Mouse (Mus musculus): ENCODE data around the gene Slc17a2. TPM values are rescaled to one million over a fixed set of nuclear protein-coding genes. Genes with fewer than 3 reads are reported as not detected.
"Not testable (repeated sequence)": the region's sequence is repeated elsewhere in the genome, so short reads cannot be mapped to it uniquely, and the experiment has no call there.

Gene Slc17a2
- total RNA-seq (2018; cell fraction: chromatin; rRNA removed): not detected
- total RNA-seq (2018; cell fraction: cytosol; rRNA removed): not detected
- total RNA-seq (2018; cell fraction: nucleus; rRNA removed): not detected
- polyA plus RNA-seq (2018): not detected in 3 replicates

DNA sequence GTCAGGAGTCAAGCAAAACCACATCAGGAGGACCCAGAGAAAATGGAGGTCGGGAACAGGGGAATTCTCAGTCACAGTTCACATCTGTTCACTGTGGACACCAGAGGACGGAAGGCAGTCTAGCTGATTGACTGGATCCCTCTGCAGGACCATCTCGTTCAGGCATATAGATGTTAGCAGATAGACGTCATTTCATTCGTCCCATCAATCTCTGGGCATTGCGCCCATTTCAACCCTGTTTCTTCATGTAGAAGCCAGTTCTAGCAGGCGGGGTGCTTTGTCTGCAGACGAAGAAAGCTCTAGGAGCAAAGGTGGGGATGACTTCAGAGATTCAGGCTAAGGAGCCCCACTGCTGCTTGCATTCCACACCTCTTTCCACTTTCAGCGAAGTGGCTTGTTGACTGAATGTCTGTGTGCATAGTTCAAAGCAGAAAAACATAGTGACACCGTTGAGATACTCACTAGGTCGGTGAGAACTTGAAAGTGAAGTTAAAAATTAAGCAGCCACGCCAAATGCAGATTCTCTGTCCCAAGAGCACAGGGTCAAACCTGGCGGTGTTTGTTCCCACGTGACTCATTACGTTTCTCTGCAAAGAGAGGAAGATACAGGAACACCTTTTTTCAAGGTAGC, at the start of gene Slc17a2:
Gene Slc17a2, plus strand, starts transcription at position 572 of the 631 bp plus-strand sequence.
- 95% methylated on average over 15 of the region's 15 CpGs for WGBS (ENCODE audit: missing documents)
- H3K4me3 ChIP-seq (ENCODE audit: inconsistent target): no peak within 1 kb of the TSS
- H3K27ac ChIP-seq: no peak within 1 kb of the TSS
- no peaks in the 10 kb centered on the region for H3K79me2 ChIP-seq (ENCODE audit: inconsistent target)
- H3K36me3 ChIP-seq (ENCODE audit: inconsistent target): no peaks in the 10 kb centered on the region

DNA sequence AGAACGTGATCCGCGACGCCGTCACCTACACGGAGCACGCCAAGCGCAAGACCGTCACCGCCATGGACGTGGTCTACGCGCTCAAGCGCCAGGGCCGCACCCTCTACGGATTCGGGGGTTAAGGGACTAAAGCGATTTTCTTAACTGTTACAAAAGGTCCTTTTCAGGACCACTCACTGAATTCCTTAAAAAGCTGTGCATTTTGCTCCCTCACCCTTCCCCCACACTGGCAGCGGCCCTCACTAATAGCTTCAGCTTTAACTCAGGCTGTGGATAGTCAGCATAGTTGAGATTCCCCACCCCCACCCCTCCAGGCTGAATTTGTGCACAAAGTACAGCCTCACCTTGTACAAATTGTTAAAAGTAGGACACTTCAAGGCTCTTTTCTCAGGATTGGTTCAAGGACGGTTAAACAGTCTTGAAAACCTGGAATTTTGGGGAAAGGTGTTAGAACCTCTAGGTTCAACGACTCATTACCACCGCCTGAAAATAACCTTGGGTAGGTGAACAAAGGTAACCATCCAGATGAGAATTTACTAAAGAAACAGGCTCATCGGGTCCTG, 49.5 kb upstream of the Slc17a2 start:
- WGBS (ENCODE audit: missing documents): 5% methylated on average over 12 of the region's 23 CpGs

DNA sequence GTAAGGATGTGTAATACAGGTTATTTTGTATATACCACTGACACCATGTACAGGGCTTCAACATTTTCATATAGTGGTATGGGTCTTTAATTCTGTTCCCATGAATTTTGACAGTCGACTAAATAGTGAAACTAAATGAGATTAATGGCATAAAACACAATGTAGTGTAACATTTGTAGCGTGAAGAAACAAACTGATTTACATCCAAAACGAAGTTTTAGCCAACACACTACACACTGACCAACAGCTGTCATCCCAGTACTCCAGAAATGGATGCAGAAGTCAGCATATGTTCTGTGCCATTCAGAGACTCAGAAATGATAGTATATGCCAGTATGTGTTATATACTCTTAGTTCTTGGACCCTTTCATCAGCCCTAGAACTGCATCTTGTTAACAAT, 48.9 kb upstream of the Slc17a2 start:
- no peak overlapping the region for H3K27ac ChIP-seq
- H3K36me3 ChIP-seq (ENCODE audit: inconsistent target): no peaks in the 10 kb centered on the region
- H3K4me3 ChIP-seq (ENCODE audit: inconsistent target): no peak overlapping the region; the same call in 1 of the 2 replicates
- 40% methylated on average over 3 of the region's 3 CpGs for WGBS (ENCODE audit: missing documents)
- H3K79me2 ChIP-seq (ENCODE audit: inconsistent target): no peaks in the 10 kb centered on the region

More for the DNA sequence above, 49.5 kb upstream of the Slc17a2 start:
- Histone ChIP-seq H3K36me3 (ENCODE audit: inconsistent target) (no peaks in the 10 kb centered on the region), H3K79me2 (ENCODE audit: inconsistent target) (no peaks in the 10 kb centered on the region), H3K4me3 (ENCODE audit: inconsistent target) (peak overlapping the region; percentile 16), H3K27ac (peak overlapping the region; percentile 57)

DNA sequence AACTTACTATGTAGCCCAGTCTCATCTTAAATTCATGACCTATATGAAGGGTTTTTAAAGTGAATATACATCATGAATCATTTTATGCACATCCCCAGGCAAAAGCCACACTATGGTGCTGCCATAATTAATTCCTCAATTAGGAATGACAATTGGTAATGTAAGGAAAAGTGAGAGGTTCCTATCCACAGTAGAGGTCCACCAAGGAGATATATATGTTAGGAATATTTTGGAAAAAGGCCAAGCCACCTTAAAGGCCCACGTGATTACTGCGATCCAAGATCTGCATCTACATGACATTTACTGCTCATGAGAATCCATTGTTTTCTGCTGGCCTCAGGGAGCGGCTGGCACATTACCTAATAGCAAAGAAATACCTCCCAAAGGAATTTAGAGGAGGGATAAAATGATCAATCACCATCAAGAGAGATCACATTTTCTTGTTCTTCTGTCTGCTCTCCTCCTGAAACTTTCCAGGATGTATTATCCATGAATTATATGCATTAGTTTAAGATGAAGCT, 47.5 kb upstream of the Slc17a2 start:
- no peaks in the 10 kb centered on the region for H3K79me2 ChIP-seq (ENCODE audit: inconsistent target)
- no peak overlapping the region for H3K4me3 ChIP-seq (ENCODE audit: inconsistent target)
- no peak overlapping the region for H3K27ac ChIP-seq
- no peaks in the 10 kb centered on the region for H3K36me3 ChIP-seq (ENCODE audit: inconsistent target)
- WGBS (ENCODE audit: missing documents): 89% methylated on average over 3 of the region's 3 CpGs

DNA sequence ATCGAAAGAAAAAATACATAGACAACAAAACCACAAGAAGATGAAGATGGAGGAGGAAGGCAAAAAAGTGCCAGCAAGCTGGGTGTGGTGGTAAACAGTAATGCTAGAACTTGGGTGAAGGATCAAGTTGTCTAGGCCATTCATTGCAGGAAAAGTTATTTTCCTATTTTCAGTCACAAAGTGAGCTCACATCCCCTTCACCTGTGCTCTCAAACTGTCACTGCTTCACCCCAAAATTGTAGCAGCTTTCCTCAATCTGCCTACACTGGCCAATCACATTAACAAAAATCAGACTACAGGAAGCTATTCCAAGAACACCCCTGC, 46.9 kb upstream of the Slc17a2 start:
- Histone ChIP-seq H3K4me3 (ENCODE audit: inconsistent target) (peak overlapping the region; percentile 26; the same call in 1 of the 2 replicates), H3K79me2 (ENCODE audit: inconsistent target) (no peaks in the 10 kb centered on the region), H3K27ac (peak overlapping the region; percentile 62), H3K36me3 (ENCODE audit: inconsistent target) (no peaks in the 10 kb centered on the region)
- WGBS (ENCODE audit: missing documents): 20% methylated on average over 1 of the region's 1 CpGs

DNA sequence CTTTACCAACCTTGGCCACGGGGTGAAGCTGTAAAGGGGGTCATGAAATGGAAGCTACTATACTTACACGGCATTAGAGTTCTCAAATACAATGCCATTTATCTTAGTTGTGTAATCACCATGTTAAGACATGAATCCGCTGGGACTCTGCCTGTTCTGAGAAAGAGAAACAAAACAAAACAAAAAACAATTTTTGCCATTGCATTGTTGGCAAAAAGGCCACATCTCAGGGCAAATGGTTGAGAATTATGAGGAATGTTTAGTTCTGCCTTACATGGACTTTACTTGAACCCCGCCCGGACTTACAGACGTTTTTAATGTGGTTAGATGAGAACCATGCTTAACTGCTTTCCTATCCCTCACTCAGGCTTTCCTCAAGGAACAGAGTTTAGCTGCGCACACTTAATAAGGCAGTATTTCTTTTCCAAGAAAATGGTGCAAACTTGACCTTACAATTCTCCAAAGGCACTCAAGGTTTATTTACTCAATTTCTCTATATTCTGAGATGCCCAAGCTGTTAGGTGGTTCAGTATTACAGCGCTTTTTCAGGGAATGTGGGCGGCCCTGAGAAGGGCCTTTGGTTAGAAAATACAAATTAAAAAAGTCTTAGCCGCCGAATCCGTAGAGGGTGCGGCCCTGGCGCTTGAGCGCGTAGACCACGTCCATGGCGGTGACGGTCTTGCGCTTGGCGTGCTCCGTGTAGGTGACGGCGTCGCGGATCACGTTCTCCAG, 46.4 kb upstream of the Slc17a2 start:
- WGBS (ENCODE audit: missing documents): 3% methylated on average over 13 of the region's 27 CpGs
- no peaks in the 10 kb centered on the region for H3K36me3 ChIP-seq (ENCODE audit: inconsistent target)
- peak overlapping the region; percentile 26 for H3K4me3 ChIP-seq (ENCODE audit: inconsistent target)
- peak overlapping the region; percentile 62 for H3K27ac ChIP-seq
- no peaks in the 10 kb centered on the region for H3K79me2 ChIP-seq (ENCODE audit: inconsistent target)

DNA sequence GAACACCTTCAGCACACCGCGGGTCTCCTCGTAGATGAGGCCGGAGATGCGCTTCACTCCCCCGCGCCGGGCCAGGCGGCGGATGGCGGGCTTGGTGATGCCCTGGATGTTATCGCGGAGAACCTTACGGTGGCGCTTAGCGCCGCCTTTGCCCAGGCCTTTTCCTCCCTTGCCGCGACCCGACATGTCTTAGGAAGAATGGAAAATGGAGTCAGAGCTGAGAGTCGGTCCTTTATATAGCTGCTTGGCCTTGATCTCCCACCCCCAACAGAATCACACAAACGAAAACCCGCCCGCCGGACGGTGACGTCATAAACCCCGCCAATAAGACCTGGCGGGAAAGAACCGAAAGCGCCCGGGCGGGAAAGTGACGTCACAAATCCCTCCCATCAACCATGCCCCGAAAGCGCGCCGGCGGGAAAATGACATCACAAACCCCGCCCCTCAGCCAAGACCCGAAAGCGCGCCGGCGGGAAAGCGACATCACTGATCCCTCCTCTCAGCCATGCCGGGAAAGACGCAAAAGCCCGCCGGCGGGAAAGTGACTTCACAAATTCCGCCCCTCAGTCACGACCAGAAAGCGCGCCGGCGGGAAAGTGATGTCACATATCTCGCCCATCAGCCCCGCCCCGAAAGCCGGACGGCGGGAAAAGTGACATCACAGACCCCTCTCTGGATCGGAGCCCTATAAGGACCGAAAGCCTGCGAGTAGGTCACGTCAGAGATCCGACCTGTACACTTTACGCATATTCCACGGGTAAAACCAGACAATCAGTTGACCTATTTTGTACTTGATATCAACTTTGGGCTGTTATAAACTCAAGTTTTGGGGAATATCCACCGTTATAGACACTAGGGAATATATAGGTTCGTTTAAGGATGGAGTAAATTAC, 45.6 kb upstream of the Slc17a2 start, which contains the start of gene Hist1h4a:
Gene Hist1h4a, minus strand, starts transcription at position 259 of the 893 bp plus-strand sequence.
- no peaks in the 10 kb centered on the region for H3K79me2 ChIP-seq (ENCODE audit: inconsistent target)
- WGBS (ENCODE audit: missing documents): under 1% methylated on average over 54 of the region's 72 CpGs
- no peaks in the 10 kb centered on the region for H3K36me3 ChIP-seq (ENCODE audit: inconsistent target)
- H3K4me3 ChIP-seq (ENCODE audit: inconsistent target): peak within 1 kb of the TSS; percentile 31
- H3K27ac ChIP-seq: peak within 1 kb of the TSS; percentile 62

DNA sequence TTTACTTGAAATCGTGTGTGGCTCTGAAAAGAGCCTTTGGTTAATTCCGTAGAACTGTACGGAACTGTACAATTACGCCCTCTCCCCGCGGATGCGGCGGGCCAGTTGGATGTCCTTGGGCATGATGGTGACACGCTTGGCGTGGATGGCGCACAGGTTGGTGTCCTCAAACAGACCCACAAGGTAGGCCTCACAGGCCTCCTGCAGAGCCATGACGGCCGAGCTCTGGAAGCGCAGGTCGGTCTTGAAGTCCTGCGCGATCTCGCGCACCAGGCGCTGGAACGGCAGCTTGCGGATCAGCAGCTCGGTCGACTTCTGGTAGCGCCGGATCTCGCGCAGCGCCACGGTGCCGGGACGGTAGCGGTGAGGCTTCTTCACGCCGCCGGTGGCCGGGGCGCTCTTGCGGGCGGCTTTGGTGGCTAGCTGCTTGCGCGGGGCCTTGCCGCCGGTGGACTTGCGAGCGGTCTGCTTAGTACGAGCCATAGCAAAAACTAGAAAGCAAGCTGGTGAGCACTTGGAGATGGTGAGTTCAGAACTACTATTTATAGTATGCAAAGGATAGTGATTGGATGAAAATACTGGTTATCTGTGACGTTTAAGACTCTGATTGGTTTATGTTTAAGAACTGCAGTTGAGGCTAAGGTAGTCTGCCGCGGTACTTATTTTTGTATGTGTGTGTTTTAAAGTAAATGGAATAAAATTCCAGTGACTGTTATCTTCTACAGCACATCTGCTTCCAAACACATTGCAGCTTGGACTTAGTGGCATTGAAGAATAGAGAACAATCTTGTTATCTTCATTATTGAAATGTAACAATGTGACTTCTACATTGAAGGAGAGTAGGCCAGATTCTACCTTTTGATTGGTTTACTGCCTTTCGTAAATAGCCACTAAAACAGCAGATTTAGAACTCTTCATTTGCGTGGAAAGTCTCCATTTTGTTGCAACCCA, 44.6 kb upstream of the Slc17a2 start, which contains the start of gene Hist1h3a:
Gene Hist1h3a, minus strand, starts transcription at position 516 of the 951 bp plus-strand sequence.
- not testable (repeated sequence) for H3K36me3 ChIP-seq (ENCODE audit: inconsistent target); H3K79me2 ChIP-seq (ENCODE audit: inconsistent target)
- H3K27ac ChIP-seq: peak within 1 kb of the TSS; percentile 70
- peak within 1 kb of the TSS; percentile 32 for H3K4me3 ChIP-seq (ENCODE audit: inconsistent target)
- WGBS (ENCODE audit: missing documents): under 1% methylated on average over 19 of the region's 52 CpGs

DNA sequence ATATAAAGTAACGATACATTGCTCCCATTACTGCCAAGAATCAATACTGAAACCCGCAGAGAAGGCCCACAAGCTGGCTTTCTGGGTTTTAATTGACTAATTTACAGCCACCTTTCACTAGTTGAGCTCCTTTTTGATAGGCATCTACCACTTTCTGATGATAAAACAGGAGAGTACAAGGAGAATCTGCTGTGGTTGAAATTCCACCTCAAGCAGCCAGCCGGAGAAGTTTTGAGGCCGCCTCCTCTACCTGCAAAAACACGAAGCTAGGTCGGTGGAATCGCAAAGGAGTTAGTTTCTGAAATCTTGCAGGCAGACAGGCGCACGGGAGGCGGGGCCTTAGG, 43.6 kb upstream of the Slc17a2 start:
- no peaks in the 10 kb centered on the region for H3K36me3 ChIP-seq (ENCODE audit: inconsistent target)
- WGBS (ENCODE audit: missing documents): under 1% methylated on average over 10 of the region's 10 CpGs
- peak overlapping the region; percentile 70 for H3K27ac ChIP-seq
- no peaks in the 10 kb centered on the region for H3K79me2 ChIP-seq (ENCODE audit: inconsistent target)
- peak overlapping the region; percentile 32; the same call in 1 of the 2 replicates for H3K4me3 ChIP-seq (ENCODE audit: inconsistent target)

DNA sequence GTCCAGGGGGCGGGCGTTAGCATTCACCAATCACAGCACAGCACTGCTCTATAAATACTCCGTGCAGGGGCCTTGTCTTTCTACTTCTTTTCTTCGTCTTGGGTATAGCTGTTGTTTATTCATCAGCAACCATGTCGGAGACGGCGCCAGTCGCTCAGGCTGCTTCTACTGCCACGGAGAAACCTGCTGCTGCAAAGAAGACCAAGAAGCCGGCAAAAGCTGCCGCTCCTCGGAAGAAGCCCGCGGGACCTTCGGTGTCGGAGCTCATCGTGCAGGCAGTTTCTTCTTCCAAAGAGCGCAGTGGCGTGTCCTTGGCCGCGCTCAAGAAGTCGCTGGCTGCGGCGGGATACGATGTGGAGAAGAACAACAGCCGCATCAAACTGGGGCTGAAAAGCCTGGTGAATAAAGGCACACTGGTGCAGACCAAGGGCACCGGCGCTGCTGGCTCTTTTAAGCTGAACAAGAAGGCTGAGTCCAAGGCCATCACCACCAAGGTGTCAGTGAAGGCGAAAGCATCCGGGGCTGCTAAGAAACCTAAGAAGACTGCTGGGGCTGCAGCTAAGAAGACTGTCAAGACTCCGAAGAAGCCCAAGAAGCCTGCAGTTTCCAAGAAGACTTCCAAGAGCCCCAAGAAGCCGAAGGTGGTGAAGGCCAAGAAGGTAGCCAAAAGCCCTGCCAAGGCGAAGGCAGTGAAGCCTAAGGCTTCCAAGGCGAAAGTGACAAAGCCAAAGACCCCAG, 43.0 kb upstream of the Slc17a2 start, which contains the start of gene Hist1h1a:
Gene Hist1h1a, plus strand, starts transcription at position 81 of the 738 bp plus-strand sequence.
- Histone ChIP-seq H3K79me2 (ENCODE audit: inconsistent target) (no peaks in the 10 kb centered on the region), H3K4me3 (ENCODE audit: inconsistent target) (peak within 1 kb of the TSS; percentile 32), H3K27ac (peak within 1 kb of the TSS; percentile 70), H3K36me3 (ENCODE audit: inconsistent target) (no peaks in the 10 kb centered on the region)
- 6% methylated on average over 33 of the region's 34 CpGs for WGBS (ENCODE audit: missing documents)

DNA sequence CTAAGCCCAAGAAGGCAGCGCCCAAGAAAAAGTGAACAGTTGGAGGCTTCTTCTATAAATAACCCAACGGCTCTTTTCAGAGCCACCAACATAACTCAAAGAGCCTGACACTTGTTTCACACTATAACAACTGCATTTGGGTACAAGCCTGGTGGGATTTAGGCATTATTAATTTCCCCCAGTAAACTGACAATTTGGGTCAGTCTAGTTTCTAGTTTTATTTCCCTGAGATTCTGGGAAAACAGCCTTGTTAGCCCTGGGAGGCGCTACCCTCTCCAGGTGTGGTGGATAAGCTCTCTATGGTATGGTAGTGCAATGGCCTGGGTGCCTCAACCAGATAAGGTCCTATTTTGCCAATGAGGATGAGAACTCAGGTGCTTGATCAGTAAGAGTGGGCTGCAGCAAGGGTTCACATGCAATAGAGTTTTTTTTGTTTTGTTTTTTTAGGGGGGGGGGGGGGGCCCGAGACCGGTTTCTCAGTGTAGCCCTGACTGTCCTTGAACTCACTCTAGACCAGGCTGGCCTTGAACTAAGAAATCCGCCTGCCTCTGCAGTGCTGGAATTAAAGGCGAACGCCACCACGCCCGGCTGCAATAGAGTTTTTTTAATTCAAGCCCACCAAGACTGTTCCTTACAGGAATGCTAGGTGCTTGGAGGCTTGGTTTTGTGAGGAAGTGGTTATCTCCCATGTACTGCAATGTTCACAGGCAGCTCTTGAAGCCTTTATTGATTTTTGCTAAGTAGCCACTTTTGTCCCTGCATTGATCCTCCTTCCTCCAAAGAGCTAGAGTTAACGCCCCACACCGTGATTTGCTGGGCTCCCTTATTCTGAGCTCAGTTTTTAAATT, 42.2 kb upstream of the Slc17a2 start:
- Histone ChIP-seq H3K27ac (peak overlapping the region; percentile 70), H3K4me3 (ENCODE audit: inconsistent target) (peak overlapping the region; percentile 32), H3K36me3 (ENCODE audit: inconsistent target) (no peaks in the 10 kb centered on the region), H3K79me2 (ENCODE audit: inconsistent target) (no peaks in the 10 kb centered on the region)
- WGBS (ENCODE audit: missing documents): 64% methylated on average over 12 of the region's 12 CpGs

DNA sequence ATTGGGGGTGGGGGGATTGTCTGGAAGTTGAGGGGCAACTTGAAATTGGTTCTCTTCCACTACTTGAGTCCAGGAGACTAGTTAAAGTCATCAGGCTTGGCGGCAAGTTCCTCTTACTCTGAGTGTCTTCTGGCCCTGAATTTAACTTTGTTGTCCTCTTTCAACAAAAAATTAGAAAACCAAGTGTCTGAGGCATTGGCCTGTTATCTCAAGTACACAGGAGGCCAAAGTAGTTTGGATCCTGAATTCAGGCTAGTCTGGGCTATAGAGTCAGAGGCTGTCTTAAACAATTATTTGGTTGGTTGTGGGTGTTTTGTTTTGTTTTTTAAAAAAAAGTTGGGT, 41.6 kb upstream of the Slc17a2 start:
- Histone ChIP-seq H3K4me3 (ENCODE audit: inconsistent target) (no peak overlapping the region), H3K27ac (no peak overlapping the region), H3K79me2 (ENCODE audit: inconsistent target) (no peaks in the 10 kb centered on the region), H3K36me3 (ENCODE audit: inconsistent target) (no peaks in the 10 kb centered on the region)
- 55% methylated on average over 1 of the region's 1 CpGs for WGBS (ENCODE audit: missing documents)
